Mouse (Mus musculus): ENCODE measurements around the gene Mroh2b.

The Mroh2b gene

GRCm38 (mm10) chr15:4898437-4898836, at the start of gene Mroh2b:
Gene Mroh2b, plus strand, starts transcription at chr15:4898737.
- in situ Hi-C loops (cut with MboI, MseI), result no loop called here

GRCm38 (mm10) chr15:4850015-4850414, 48.5 kb upstream of the Mroh2b start:
- in situ Hi-C loops (cut with MboI, MseI), result no loop called here

GRCm38 (mm10) chr15:4894962-4895361, 3.6 kb upstream of the Mroh2b start:
- in situ Hi-C loops (cut with MboI, MseI), result loop anchor here (5.0 kb wide), 1 partner anchor 53 kb away; no protein-coding TSS in a partner anchor

- in situ Hi-C loops (cut with MboI, MseI), result loop anchor here (25.0 kb wide), 1 partner anchor 572 kb away; no protein-coding TSS in a partner anchor
Observed at GRCm38 (mm10) chr15:4934731-4935130, 36.2 kb downstream of the Mroh2b start.

- in situ Hi-C loops (cut with MboI, MseI), result no loop called here
Observed at GRCm38 (mm10) chr15:4973355-4973754, 74.8 kb downstream of the Mroh2b start.

GRCm38 (mm10) chr15:5002903-5003302, 104.4 kb downstream of the Mroh2b start:
- in situ Hi-C loops (cut with MboI, MseI), result no loop called here

- in situ Hi-C loops (cut with MboI, MseI), result no loop called here
Observed at GRCm38 (mm10) chr15:5003503-5004196, 105.1 kb downstream of the Mroh2b start.

GRCm38 (mm10) chr15:5009644-5010107, 111.1 kb downstream of the Mroh2b start:
- in situ Hi-C loops (cut with MboI, MseI), result no loop called here

Data from T-helper 2 cell (primary cell).